Mouse (Mus musculus): ENCODE measurements around the gene Cyb5d1.

- no peak for TF ChIP-seq CTCF (IDR thresholded peaks at IDR 0.05; ENCODE audit: low read depth, low read length)
- no peak for TF ChIP-seq POLR2A (IDR thresholded peaks at IDR 0.05; ENCODE audit: borderline replicate concordance, low read depth, low read length)
Observed at GRCm38 (mm10) chr11:69419443-69419812, 24.0 kb upstream of the Cyb5d1 start.

Measured in bone marrow macrophage, adult 2 months (primary cell).